Mouse (Mus musculus) lung, postnatal 4 days (tissue): ENCODE results near the gene Eif5.
"Not testable (repeated sequence)": the region's sequence is repeated elsewhere in the genome, so short reads cannot be mapped to it uniquely, and the experiment has no call there.

Experiments used
- DNase-seq, 2 experiments: peaks; one replicate each; pipeline ENCODE4 v3.0.0; 2021

The Eif5 gene

DNA sequence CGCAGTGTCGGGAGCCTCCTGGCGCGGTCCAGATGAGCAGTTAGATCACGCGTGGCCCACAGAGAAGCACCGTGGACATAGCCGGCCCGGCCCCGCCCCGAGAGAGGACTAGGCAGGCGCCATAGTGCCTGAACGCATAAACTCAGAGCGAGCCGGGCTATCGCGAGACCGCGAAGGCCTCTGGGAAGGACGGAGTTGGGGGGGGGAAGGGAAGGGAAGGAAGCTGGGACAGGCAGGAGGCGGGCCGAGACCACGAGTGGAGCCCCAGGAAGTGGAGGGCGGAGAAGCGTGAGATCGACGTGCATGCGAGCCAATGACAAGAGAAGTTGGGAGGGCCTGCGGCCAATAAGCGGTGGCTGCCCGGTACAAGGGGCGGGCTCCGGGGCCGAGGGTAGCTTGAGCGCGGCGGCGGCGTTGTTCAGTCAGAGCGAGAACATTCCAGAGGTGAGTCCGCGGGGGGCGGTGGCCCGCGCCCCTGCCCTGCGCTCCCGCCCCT lies at the start of gene Eif5:
Eif5 (plus strand) TSS at position 221 of the 496 bp plus-strand sequence.
- peak; percentile 99 to 100 for DNase-seq

DNA sequence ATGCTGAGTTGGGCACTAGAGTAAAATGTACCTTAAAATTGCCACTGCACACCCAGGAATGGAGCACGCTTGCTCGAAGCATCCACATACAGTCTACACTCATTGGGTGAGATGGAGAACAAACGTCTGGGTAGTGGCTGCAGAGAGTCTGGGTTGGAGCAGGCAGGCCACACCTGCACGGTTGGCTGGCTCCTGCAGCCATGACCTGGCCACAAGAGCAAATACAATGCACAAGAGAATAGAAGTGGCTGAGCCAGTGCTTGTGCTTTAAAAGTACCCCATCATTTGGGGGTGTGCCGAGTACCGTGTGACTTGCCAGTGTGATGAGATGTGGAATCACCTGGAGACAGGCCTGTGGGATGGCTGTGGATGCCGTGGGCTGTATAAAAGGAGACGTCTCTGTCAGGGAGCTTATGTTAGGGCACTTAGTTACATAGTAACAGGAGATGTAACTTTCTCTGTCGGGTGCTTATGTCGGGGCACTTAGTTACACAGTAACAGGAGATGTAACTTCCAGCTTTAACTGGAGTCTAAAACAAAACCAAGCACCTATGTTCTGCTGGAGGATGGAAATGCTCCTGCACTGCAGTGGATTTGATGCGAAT lies 48.5 kb upstream of the Eif5 start:
- no peak for DNase-seq

DNA sequence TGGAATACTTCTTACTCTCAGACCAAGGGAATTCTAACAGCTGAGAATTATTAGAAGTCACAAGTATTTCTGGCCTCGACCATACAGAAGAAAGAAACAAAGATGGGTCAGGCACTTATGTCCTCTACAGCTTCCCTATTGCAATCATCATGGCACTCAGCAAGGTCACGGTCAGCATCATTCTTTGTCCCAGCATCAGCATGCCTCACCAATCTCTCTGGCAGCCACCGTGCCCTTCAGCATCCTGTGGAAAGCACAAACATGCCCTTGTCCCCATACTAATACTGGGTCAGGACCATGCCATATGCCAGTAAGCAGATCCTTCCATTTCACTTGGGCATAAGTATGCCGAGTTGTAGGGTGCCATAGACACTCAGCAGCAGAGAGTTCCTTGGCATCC lies 42.9 kb upstream of the Eif5 start:
- DNase-seq = no peak

GRCm38 (mm10) chr12:111497076-111497475 lies 40.7 kb upstream of the Eif5 start:
- no peak for DNase-seq

GRCm38 (mm10) chr12:111499617-111500016 lies 38.2 kb upstream of the Eif5 start:
- no peak for DNase-seq

DNA sequence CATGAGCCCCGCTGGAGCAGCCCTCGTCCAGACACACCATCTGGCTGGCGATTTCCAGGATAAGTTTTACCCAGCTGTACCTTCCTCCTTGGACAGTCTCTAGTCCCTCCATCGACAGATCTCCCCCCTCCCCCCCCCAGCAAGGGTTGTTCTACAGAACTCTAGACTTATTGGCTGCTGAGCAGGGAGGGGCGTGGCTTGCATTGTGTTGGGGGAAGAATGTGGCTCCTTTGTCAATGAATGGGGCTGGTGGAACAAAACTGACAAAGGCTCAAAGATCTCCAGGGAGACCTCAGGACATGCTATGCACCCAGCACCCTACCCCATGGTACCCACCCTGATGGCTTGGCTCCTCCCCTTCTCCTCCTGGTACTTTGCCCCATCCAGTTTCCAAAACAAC lies 37.1 kb upstream of the Eif5 start:
- DNase-seq = no peak

DNA sequence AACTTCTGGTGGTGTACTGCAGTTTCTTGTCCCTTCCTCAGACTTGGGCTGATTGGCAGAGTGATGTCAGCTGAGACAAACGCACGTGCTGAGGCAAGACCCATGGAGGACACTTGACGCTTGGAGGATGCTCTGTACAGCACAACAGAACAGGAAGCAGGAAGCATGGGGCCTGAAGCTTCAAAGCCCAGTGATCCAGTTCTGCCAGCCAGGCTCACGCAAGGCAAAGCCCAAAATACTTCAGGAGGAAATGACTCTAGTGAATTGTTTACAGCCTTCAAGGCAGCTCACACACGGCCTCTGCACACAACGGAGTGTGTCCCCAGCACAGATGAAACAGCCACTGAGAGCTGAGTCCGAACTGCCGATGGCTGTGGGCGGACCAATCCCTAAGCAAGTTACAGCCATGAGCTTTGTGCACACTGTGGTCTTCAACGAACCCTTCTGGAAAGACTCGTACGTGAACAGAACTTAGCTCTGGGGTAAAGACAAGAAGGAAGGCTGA lies 34.7 kb upstream of the Eif5 start:
- DNase-seq = peak; percentile 12 to 56

DNA sequence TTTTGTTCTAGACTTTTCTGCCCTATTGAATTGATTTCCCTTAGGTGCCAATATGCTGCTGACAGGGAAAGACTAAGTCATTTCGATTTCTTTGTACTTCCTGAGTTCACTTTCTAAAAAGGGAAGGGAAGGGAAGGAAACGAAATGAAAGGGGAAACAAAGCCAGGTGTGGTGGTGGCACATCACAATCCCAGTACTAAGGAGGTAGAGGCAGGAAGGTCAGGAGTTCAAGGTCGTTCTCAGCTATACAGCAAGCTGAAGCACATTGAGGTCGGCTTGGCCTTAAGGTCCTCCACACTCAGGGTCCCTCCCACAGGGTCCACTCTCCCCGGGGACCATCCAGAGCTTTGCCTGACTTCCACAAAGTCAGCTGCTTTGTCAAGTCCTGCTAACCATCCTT lies 34.2 kb upstream of the Eif5 start:
- DNase-seq = no peak

DNA sequence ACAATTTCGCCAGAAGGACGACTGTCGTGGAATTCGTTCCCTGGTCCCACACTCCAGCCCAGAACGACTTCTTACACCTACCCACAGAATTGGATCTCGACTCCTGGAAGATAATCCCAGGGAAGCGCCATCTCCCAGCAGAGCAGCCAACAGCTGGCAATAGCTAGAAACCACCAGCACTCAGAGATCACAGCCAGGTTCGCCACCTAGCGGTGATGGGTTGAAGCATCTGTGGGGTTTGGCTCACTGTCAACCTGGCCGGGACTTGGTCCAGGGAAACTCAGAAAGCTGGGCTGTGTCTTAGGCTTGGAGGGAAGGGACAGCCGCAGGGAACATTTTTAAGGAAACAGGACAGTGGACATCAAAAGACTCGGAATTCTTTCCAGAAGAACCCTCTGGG lies 32.9 kb upstream of the Eif5 start:
- peak; percentile 90 to 93 for DNase-seq

DNA sequence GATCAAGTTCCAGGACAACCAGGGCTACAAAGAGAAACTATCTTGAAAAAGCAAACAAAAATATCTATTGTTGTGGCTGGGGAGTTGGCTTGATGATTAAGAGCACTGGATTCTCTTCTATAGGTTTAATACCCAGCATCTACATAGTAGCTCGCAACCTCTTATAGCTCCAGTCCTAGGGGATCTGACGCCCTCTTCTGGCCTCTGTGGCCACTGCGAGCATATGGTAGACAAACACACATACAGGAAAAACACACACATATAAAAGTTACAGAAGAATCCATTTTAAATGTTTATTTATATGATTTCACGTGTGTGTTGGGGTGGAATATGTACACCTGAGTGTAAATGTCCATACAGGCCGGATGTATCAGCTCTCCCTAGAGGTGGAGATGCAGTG lies 30.8 kb upstream of the Eif5 start:
- DNase-seq = no peak

DNA sequence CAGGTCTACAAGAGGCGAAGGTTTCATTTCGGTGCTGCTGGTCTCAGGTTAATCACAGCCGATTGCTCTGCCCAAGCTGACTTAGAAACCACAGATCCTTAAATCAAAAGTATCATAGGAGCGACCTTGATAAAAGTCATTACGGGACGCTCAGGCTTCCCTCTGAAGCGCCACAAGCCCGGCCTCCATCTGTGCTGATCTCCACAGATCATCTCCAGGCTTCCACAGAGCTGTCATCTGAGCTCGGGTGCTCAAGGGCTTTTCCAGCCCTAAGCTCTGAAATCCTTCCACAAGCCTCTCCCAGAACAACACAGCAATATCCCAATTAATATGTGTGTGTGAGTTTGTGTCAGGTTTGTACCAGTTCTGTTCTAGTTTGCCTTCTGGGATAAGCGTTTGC lies 29.9 kb upstream of the Eif5 start:
- DNase-seq = no peak

DNA sequence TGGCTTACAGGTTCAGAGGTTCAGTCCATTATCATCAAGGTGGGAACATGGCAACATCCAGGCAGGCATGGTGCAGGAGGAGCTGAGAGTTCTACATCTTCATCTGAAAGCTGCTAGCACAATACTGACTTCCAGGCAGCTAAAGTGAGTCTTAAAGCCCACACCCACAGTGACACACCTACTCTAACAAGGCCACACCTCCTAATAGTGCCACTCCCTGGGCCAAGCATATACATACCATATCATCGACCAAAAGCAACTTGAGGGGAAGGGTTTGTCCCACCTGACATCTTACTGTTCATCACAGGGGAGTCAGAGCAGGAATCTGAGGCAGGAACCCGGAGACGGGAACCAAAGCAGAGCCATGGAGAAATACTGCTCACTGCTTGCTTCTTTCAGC lies 29.4 kb upstream of the Eif5 start:
- not testable (repeated sequence) for DNase-seq

- no peak for DNase-seq
These were observed 25.2 kb upstream of the Eif5 start for GRCm38 (mm10) chr12:111512572-111513063.

DNA sequence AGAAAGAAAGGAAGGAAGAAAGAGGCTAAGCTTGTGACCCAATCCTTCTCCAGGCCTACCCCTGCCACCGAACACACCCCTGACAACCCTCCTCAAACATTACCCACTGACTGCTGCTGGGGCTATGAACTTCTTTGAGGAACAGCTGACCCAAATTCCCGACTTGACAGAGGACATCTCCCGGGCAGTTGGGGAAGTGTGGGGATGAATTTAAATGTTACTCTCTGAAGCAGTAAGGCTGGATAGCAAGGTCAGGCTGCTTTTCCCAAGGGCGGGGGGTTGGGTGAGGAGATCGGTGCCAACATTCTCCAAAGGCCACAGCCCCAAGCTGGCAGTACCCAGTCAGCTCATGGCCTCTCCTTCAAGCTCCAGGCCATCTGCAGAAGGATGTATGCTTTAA lies 24.1 kb upstream of the Eif5 start:
- no peak for DNase-seq

GRCm38 (mm10) chr12:111514231-111514792 lies 23.5 kb upstream of the Eif5 start:
- no peak for DNase-seq

DNA sequence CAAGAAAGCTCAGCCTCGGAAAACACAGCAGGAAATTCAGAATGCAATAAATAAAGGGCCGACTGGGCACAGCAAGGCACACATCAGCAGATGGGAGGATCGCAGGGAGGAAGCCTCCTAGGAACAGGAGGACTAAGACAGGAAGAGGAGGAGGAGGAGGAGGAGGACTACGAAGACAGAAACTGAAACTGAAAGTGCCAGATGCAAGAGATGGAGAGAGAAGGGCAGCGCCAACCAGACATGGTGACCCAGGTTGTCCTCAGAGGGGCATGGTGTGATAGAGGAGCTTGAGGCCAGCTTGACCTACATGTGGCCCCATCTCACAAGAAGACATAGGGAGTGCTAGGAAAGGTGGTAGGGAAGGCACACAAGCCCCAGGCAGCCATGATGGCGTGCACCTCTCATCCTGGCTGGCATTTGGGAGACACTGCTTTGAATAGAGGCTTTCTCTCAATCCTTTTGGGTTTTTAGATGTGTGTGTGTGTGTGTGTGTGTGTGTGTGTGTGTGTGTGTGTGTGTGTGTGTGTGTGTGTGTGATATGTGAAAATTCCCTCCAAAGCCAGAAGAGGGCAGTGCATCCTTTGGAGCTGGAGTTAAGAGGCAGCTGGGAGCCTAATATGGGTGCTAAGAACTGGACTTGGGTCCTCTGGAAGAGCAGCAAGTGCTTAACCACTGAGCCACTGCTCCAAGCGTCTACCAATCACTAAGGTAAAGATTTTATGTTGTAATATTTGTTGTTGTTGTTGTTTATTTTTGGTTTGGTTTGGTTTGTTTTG lies 22.8 kb upstream of the Eif5 start:
- DNase-seq = no peak

GRCm38 (mm10) chr12:111515920-111516319 lies 21.9 kb upstream of the Eif5 start:
- no peak for DNase-seq

- DNase-seq = no peak
These were observed 21.0 kb upstream of the Eif5 start for GRCm38 (mm10) chr12:111516826-111517225.

- DNase-seq = no peak
These were observed 19.9 kb upstream of the Eif5 start for GRCm38 (mm10) chr12:111517901-111518300.

DNA sequence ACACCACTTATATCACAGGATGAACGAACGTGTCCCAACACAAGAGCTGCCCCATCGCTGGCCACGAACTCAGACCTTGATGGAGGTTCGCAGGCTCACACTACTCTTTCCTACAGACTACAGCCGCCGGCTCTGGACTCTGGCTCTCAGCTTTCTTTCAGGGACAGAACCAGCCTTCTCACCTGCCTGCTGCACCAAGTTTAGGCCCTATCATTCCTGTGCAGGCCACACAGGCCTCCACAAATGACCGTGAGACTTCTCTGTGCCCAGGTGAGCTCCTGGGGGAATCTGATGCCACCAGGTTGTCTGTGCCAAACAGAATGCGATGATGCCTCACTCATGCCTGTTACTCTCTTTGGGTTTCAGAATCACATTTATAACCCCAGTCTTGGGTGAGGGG lies 19.4 kb upstream of the Eif5 start:
- DNase-seq = no peak

- no peak for DNase-seq
These were observed 18.0 kb upstream of the Eif5 start for GRCm38 (mm10) chr12:111519821-111520220.

GRCm38 (mm10) chr12:111520994-111521393 lies 16.8 kb upstream of the Eif5 start:
- DNase-seq = no peak

DNA sequence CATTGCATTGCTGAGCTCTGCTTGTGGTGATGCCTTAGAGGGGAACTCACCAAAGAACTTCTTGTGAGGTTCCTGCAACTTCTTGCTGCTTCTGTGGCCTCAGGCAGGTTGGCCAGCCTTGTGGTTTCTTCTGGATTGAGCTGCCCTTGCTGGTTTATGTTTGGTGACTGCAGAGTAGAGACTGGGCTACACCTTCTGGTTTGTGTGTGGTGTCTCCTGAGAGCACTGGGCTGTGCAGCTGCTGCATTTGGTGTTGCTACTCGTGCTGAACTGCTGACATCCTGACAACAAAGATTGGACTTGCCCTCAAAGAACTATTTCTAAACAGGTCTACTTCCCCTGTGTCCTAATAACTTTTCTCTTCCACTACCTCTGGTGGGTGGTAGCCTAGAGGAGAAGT lies 13.3 kb upstream of the Eif5 start:
- no peak for DNase-seq

GRCm38 (mm10) chr12:111524883-111525282 lies 12.9 kb upstream of the Eif5 start:
- no peak for DNase-seq
